Mouse (Mus musculus): ENCODE data around the gene Nav2.

The Nav2 gene

GRCm38 (mm10) chr7:49257234-49257906 is 348.9 kb downstream of the Nav2 start:
- DNase-seq = no peak

GRCm38 (mm10) chr7:49258088-49258487 is 349.6 kb downstream of the Nav2 start:
- no peak for DNase-seq

GRCm38 (mm10) chr7:49261941-49262511 is 353.5 kb downstream of the Nav2 start:
- DNase-seq = no peak

- DNase-seq = peak; percentile 47
These were observed 357.9 kb downstream of the Nav2 start for GRCm38 (mm10) chr7:49266422-49266821.

GRCm38 (mm10) chr7:49267621-49268325 is 359.3 kb downstream of the Nav2 start:
- DNase-seq = no peak

- no peak for DNase-seq
These were observed 359.9 kb downstream of the Nav2 start for GRCm38 (mm10) chr7:49268401-49268921.

- DNase-seq = no peak
These were observed 362.3 kb downstream of the Nav2 start for GRCm38 (mm10) chr7:49270855-49271254.

- peak; percentile 88 for DNase-seq
These were observed 364.2 kb downstream of the Nav2 start for GRCm38 (mm10) chr7:49272445-49273439.

GRCm38 (mm10) chr7:49273907-49274656 is 365.6 kb downstream of the Nav2 start:
- no peak for DNase-seq

GRCm38 (mm10) chr7:49274676-49275075 is 366.2 kb downstream of the Nav2 start:
- DNase-seq = no peak

- no peak for DNase-seq
These were observed 367.6 kb downstream of the Nav2 start for GRCm38 (mm10) chr7:49276163-49276562.

- no peak for DNase-seq
These were observed 369.2 kb downstream of the Nav2 start for GRCm38 (mm10) chr7:49277685-49278084.

- DNase-seq = no peak
These were observed 370.0 kb downstream of the Nav2 start for GRCm38 (mm10) chr7:49278531-49278930.

- no peak for DNase-seq
These were observed 371.9 kb downstream of the Nav2 start for GRCm38 (mm10) chr7:49280427-49280826.

- no peak for DNase-seq
These were observed 373.9 kb downstream of the Nav2 start for GRCm38 (mm10) chr7:49282446-49282845.

GRCm38 (mm10) chr7:49283507-49284361 is 375.2 kb downstream of the Nav2 start:
- DNase-seq = peak; percentile 18

- DNase-seq = no peak
These were observed 379.7 kb downstream of the Nav2 start for GRCm38 (mm10) chr7:49288186-49288585.

GRCm38 (mm10) chr7:49290308-49290707 is 381.8 kb downstream of the Nav2 start:
- DNase-seq = no peak

- no peak for DNase-seq
These were observed 382.8 kb downstream of the Nav2 start for GRCm38 (mm10) chr7:49291208-49291892.

- DNase-seq = no peak
These were observed 388.6 kb downstream of the Nav2 start for GRCm38 (mm10) chr7:49297148-49297547.
